Mouse (Mus musculus) embryonic facial prominence, embryonic 15.5 days (tissue): ENCODE results near the gene Rnf151. TPM values are rescaled to one million over a fixed set of nuclear protein-coding genes. Genes with fewer than 3 reads are reported as not detected.
"Not testable (repeated sequence)": the region's sequence is repeated elsewhere in the genome, so short reads cannot be mapped to it uniquely, and the experiment has no call there.

Experiments
- ATAC-seq: fragments of 200-750 bp; cut with Nextera tagmentation; 2 replicates; pipeline ENCODE4 v1.8.0; 2017; ENCODE audit warnings: low read depth, moderate TSS enrichment; ENCODE audit not compliant: insufficient number of reproducible peaks, low FRiP score, low TSS enrichment
- H3K27ac ChIP-seq: fragments of 300-500 bp; sonication (generic); replicated peaks from 2 replicates; pipeline ENCODE4 v1.5.1; 2015; ENCODE audit warnings: mild to moderate bottlenecking, inconsistent platforms
- H3K27me3 ChIP-seq: fragments of 300-500 bp; sonication (generic); 2 replicates; pipeline ENCODE4 v1.6.1; 2015; ENCODE audit warnings: inconsistent platforms
- H3K36me3 ChIP-seq: fragments of 300-500 bp; sonication (generic); 2 replicates; pipeline ENCODE4 v1.6.1; 2015; ENCODE audit warnings: mild to moderate bottlenecking, inconsistent platforms
- H3K4me1 ChIP-seq: fragments of 300-500 bp; sonication (generic); 2 replicates; pipeline ENCODE4 v1.6.1; 2015; ENCODE audit warnings: inconsistent platforms
- H3K4me2 ChIP-seq: fragments of 300-500 bp; sonication (generic); replicated peaks from 2 replicates; pipeline ENCODE4 v1.6.1; 2015; ENCODE audit warnings: mild to moderate bottlenecking, inconsistent platforms
- H3K4me3 ChIP-seq: fragments of 300-500 bp; sonication (generic); replicated peaks from 2 replicates; pipeline ENCODE4 v1.5.1; 2015; ENCODE audit warnings: mild to moderate bottlenecking, inconsistent platforms
- H3K9ac ChIP-seq: fragments of 300-500 bp; sonication (generic); 2 replicates; pipeline ENCODE4 v1.6.1; 2015; ENCODE audit warnings: inconsistent platforms
- H3K9me3 ChIP-seq: fragments of 300-500 bp; sonication (generic); replicated peaks from 2 replicates; pipeline ENCODE4 v1.6.1; 2016; ENCODE audit warnings: inconsistent platforms
- WGBS: fragments of 180-500 bp; shearing (Covaris S2); methylation state at CpG from one replicate; pipeline ENCODE4 v1.1.7; 2015; 5-methylcytosine and 5-hydroxymethylcytosine counted together
- polyA plus RNA-seq: library from polyadenylated mRNA; unstranded; fragments of >200 nt; fragmentation: Nextera tagmentation; extraction: Ambion mirVana; gene quantifications from 2 replicates; pipeline ENCODE4 v1.2.1, GENCODE M21; 2015

The Rnf151 gene
- polyA plus RNA-seq, 1 experiment from 2014 or later, result 0.24 TPM

GRCm38 (mm10) chr17:24686514-24686913, 31.3 kb downstream of the Rnf151 start:
- Histone ChIP-seq H3K4me3 (no peak overlapping the region), H3K27ac (no peak overlapping the region), H3K27me3 (peaks cover 46% of the 10 kb centered on the region), H3K9me3 (no peaks in the 10 kb centered on the region), H3K4me2 (no peak overlapping the region; the same call in 1 of the 2 replicates), H3K9ac (no peak overlapping the region), H3K4me1 (peaks cover 22% of the 10 kb centered on the region), H3K36me3 (peaks cover 6% of the 10 kb centered on the region)
- no peak; the same call in 1 of the 2 replicates for ATAC-seq
- 27% methylated on average over 16 of the region's 16 CpGs for WGBS

GRCm38 (mm10) chr17:24677500-24678080, 40.3 kb downstream of the Rnf151 start:
- H3K9ac ChIP-seq, result no peak overlapping the region
- no peak overlapping the region for H3K4me3 ChIP-seq
- H3K36me3 ChIP-seq, result peaks cover 60% of the 10 kb centered on the region
- no peaks in the 10 kb centered on the region for H3K27me3 ChIP-seq
- H3K4me2 ChIP-seq, result no peak overlapping the region
- no peak for ATAC-seq
- H3K9me3 ChIP-seq, result no peaks in the 10 kb centered on the region
- H3K4me1 ChIP-seq, result 0 out of 2 replicates have a peak, but pooled peaks cover 5% of the 10 kb centered on the region
- WGBS, result 89% methylated on average over 24 of the region's 24 CpGs
- no peak overlapping the region for H3K27ac ChIP-seq

GRCm38 (mm10) chr17:24676877-24677276, 41.0 kb downstream of the Rnf151 start:
- peaks cover 12% of the 10 kb centered on the region for H3K4me1 ChIP-seq
- no peak overlapping the region for H3K9ac ChIP-seq
- no peak overlapping the region for H3K4me2 ChIP-seq
- no peaks in the 10 kb centered on the region for H3K9me3 ChIP-seq
- H3K4me3 ChIP-seq, result no peak overlapping the region
- 92% methylated on average over 5 of the region's 5 CpGs for WGBS
- no peaks in the 10 kb centered on the region for H3K27me3 ChIP-seq
- peaks cover 57% of the 10 kb centered on the region for H3K36me3 ChIP-seq
- H3K27ac ChIP-seq, result no peak overlapping the region
- ATAC-seq, result no peak

- Histone ChIP-seq H3K27ac (no peak overlapping the region), H3K4me1 (peaks cover 19% of the 10 kb centered on the region), H3K9ac (no peak overlapping the region), H3K9me3 (no peaks in the 10 kb centered on the region), H3K27me3 (no peaks in the 10 kb centered on the region), H3K36me3 (peaks cover 51% of the 10 kb centered on the region), H3K4me2 (no peak overlapping the region), H3K4me3 (no peak overlapping the region)
- ATAC-seq, result no peak
- WGBS, result 58% methylated on average over 2 of the region's 2 CpGs
These were observed 41.7 kb downstream of the Rnf151 start for GRCm38 (mm10) chr17:24676187-24676586.

- H3K27ac ChIP-seq, result no peak overlapping the region
- 71% methylated on average over 7 of the region's 7 CpGs for WGBS
- no peaks in the 10 kb centered on the region for H3K9me3 ChIP-seq
- no peaks in the 10 kb centered on the region for H3K27me3 ChIP-seq
- no peak for ATAC-seq
- H3K9ac ChIP-seq, result no peak overlapping the region
- no peak overlapping the region for H3K4me2 ChIP-seq
- peaks cover 30% of the 10 kb centered on the region for H3K4me1 ChIP-seq
- H3K4me3 ChIP-seq, result no peak overlapping the region
- peaks cover 32% of the 10 kb centered on the region for H3K36me3 ChIP-seq
These were observed 43.6 kb downstream of the Rnf151 start for GRCm38 (mm10) chr17:24674277-24674676.

GRCm38 (mm10) chr17:24672141-24672540, 45.7 kb downstream of the Rnf151 start:
- H3K27me3 ChIP-seq, result no peaks in the 10 kb centered on the region
- H3K9me3 ChIP-seq, result no peaks in the 10 kb centered on the region
- no peak for ATAC-seq
- H3K27ac ChIP-seq, result peak overlapping the region; percentile 22; the same call in 1 of the 2 replicates
- H3K4me3 ChIP-seq, result no peak overlapping the region
- peaks cover 38% of the 10 kb centered on the region for H3K4me1 ChIP-seq
- no peak overlapping the region for H3K9ac ChIP-seq
- H3K4me2 ChIP-seq, result 0 out of 2 replicates have a peak overlapping the region, but pooled peaks have one; percentile 12
- WGBS, result 15% methylated on average over 5 of the region's 5 CpGs
- H3K36me3 ChIP-seq, result peaks cover 12% of the 10 kb centered on the region; the same call in 1 of the 2 replicates

- Histone ChIP-seq H3K27me3 (no peaks in the 10 kb centered on the region), H3K27ac (no peak overlapping the region), H3K4me2 (peak overlapping the region; percentile 82), H3K4me3 (0 out of 2 replicates have a peak overlapping the region, but pooled peaks have one; percentile 99), H3K4me1 (peaks cover 38% of the 10 kb centered on the region), H3K9me3 (no peaks in the 10 kb centered on the region), H3K36me3 (peaks cover 4% of the 10 kb centered on the region; the same call in 1 of the 2 replicates), H3K9ac (no peak overlapping the region)
- ATAC-seq, result no peak
- 67% methylated on average over 5 of the region's 5 CpGs for WGBS
These were observed 46.5 kb downstream of the Rnf151 start for GRCm38 (mm10) chr17:24671346-24671745.

GRCm38 (mm10) chr17:24670246-24670844, 47.5 kb downstream of the Rnf151 start:
- H3K4me2 ChIP-seq, result peak overlapping the region; percentile 82
- peak overlapping the region; percentile 99 for H3K4me3 ChIP-seq
- peaks cover 38% of the 10 kb centered on the region for H3K4me1 ChIP-seq
- H3K9me3 ChIP-seq, result no peaks in the 10 kb centered on the region
- WGBS, result 6% methylated on average over 8 of the region's 8 CpGs
- H3K27me3 ChIP-seq, result no peaks in the 10 kb centered on the region
- ATAC-seq, result no peak
- peak overlapping the region; percentile 90 for H3K27ac ChIP-seq
- no peaks in the 10 kb centered on the region for H3K36me3 ChIP-seq
- peak overlapping the region; percentile 97 for H3K9ac ChIP-seq

GRCm38 (mm10) chr17:24669545-24670245, 48.2 kb downstream of the Rnf151 start, which contains the start of gene Zfp598:
TSS of gene Zfp598 (plus strand) at chr17:24669687.
- peak within 1 kb of the TSS; percentile 99 for H3K4me3 ChIP-seq
- peak within 1 kb of the TSS; percentile 90 for H3K27ac ChIP-seq
- H3K4me2 ChIP-seq, result peak within 1 kb of the TSS; percentile 82
- WGBS, result under 1% methylated on average over 72 of the region's 80 CpGs
- H3K9me3 ChIP-seq, result no peaks in the 10 kb centered on the region
- H3K36me3 ChIP-seq, result no peaks in the 10 kb centered on the region
- H3K4me1 ChIP-seq, result peaks cover 38% of the 10 kb centered on the region
- H3K27me3 ChIP-seq, result no peaks in the 10 kb centered on the region
- peak; percentile 97 for ATAC-seq
- peak within 1 kb of the TSS; percentile 97 for H3K9ac ChIP-seq

- H3K9me3 ChIP-seq, H3K36me3 ChIP-seq, H3K27me3 ChIP-seq: not testable (repeated sequence)
- H3K4me3 ChIP-seq, result peak overlapping the region; percentile 99
- H3K27ac ChIP-seq, result peak overlapping the region; percentile 90
- 9% methylated on average over 15 of the region's 15 CpGs for WGBS
- ATAC-seq, result peak; percentile 0; the same call in 1 of the 2 replicates
- peak overlapping the region; percentile 97 for H3K9ac ChIP-seq
- peaks cover 36% of the 10 kb centered on the region for H3K4me1 ChIP-seq
- peak overlapping the region; percentile 82 for H3K4me2 ChIP-seq
These were observed 48.7 kb downstream of the Rnf151 start for GRCm38 (mm10) chr17:24669214-24669544.

GRCm38 (mm10) chr17:24667416-24667815, 50.4 kb downstream of the Rnf151 start:
- Histone ChIP-seq H3K4me1 (peaks cover 31% of the 10 kb centered on the region), H3K27ac (no peak overlapping the region), H3K4me3 (no peak overlapping the region), H3K4me2 (no peak overlapping the region), H3K9me3 (no peaks in the 10 kb centered on the region), H3K36me3 (no peaks in the 10 kb centered on the region), H3K9ac (no peak overlapping the region), H3K27me3 (no peaks in the 10 kb centered on the region)
- WGBS, result 24% methylated on average over 6 of the region's 6 CpGs
- no peak for ATAC-seq
